25 mouse cellular contexts compared by ENCODE assay signal in genomic region chr10:62089486-62089885, GRCm38 (mm10). TPM values are rescaled to one million over a fixed set of nuclear protein-coding genes. Genes with fewer than 3 reads are reported as not detected.
"Had no signal": no experiment of that assay in that cellular context is flagged by ENCODE, and none has a peak within 500 bp of the region (broad histone marks: within the 10 kb centered on the region; RNA-seq: fewer than 3 reads in every experiment).

No protein-coding gene starts in this region.

- H3K4me3 ChIP-seq: heart, adult 2 months; heart, embryonic 13.5 days; heart, embryonic 15.5 days; hindbrain, embryonic 13.5 days; hindbrain, embryonic 15.5 days; limb, embryonic 13.5 days; limb, embryonic 15.5 days; liver, embryonic 12.5 days had no signal

- H3K9ac ChIP-seq: forebrain, postnatal 0 days; heart, embryonic 13.5 days; heart, embryonic 15.5 days; hindbrain, embryonic 13.5 days; hindbrain, embryonic 15.5 days; limb, embryonic 15.5 days; liver, embryonic 12.5 days; liver, embryonic 14.5 days had no signal

- H3K9me3 ChIP-seq: heart, embryonic 13.5 days; heart, embryonic 15.5 days; hindbrain, embryonic 15.5 days; limb, embryonic 13.5 days; limb, embryonic 15.5 days; liver, embryonic 12.5 days had no signal

- ATAC-seq: forebrain, postnatal 0 days; hindbrain, postnatal 0 days; intestine, embryonic 16.5 days; liver, embryonic 12.5 days had no signal

- H3K4me1 ChIP-seq: heart, embryonic 13.5 days; heart, embryonic 15.5 days; hindbrain, embryonic 13.5 days; hindbrain, embryonic 15.5 days; limb, embryonic 13.5 days; liver, embryonic 12.5 days had no signal

- DNase-seq: forebrain, postnatal 0 days; gastrocnemius, postnatal 14 days; gastrocnemius, postnatal 36 days; heart, adult 11 months; heart, adult 2 months; heart, postnatal 14 days; heart, postnatal 36 days; kidney, postnatal 25 days; layer of hippocampus, postnatal 36 days; left cerebral cortex, postnatal 4 days had no signal

- H3K36me3 ChIP-seq: heart, embryonic 13.5 days; heart, embryonic 15.5 days; hindbrain, embryonic 13.5 days; hindbrain, embryonic 15.5 days; limb, embryonic 13.5 days; limb, embryonic 15.5 days; liver, embryonic 12.5 days had no signal

- H3K27ac ChIP-seq: heart, adult 2 months; heart, embryonic 13.5 days; heart, embryonic 15.5 days; hindbrain, embryonic 13.5 days; hindbrain, embryonic 15.5 days; hindbrain, postnatal 0 days; limb, embryonic 13.5 days; limb, embryonic 15.5 days; liver, embryonic 12.5 days; liver, embryonic 14.5 days had no signal

- H3K27me3 ChIP-seq: heart, embryonic 13.5 days; heart, embryonic 15.5 days; hindbrain, embryonic 13.5 days; hindbrain, embryonic 15.5 days; limb, embryonic 13.5 days; limb, embryonic 15.5 days; liver, embryonic 12.5 days had no signal

- H3K4me2 ChIP-seq: heart, embryonic 11.5 days; heart, embryonic 13.5 days; heart, embryonic 15.5 days; hindbrain, embryonic 13.5 days; hindbrain, embryonic 15.5 days; limb, embryonic 13.5 days; limb, embryonic 15.5 days; liver, embryonic 12.5 days had no signal

RNA-seq across cellular contexts. Expression of gene Neurog3, which starts 43.4 kb away (rescaled TPM):
- polyA plus RNA-seq: forebrain, postnatal 0 days; gonadal fat pad, adult 2 months; heart, adult 2 months; heart, embryonic 13.5 days; heart, embryonic 15.5 days; heart, postnatal 0 days; hindbrain, embryonic 15.5 days; hindbrain, postnatal 0 days; limb, embryonic 11.5 days; limb, embryonic 13.5 days; limb, embryonic 15.5 days; liver, adult 2 months; liver, embryonic 12.5 days had no signal
